Mouse (Mus musculus) lung, embryonic 15.5 days (tissue): Measurements from ENCODE around the gene Fam13a. TPM values are rescaled to one million over a fixed set of nuclear protein-coding genes. Genes with fewer than 3 reads are reported as not detected.

Experiments
- ATAC-seq: fragments of 200-750 bp; cut with Nextera tagmentation; 2 replicates; pipeline ENCODE4 v1.8.0; 2017; ENCODE audit warnings: moderate number of reproducible peaks, borderline replicate concordance; ENCODE audit not compliant: low FRiP score, low TSS enrichment; ENCODE audit errors: extremely low read depth
- H3K27ac ChIP-seq: fragments of 300-500 bp; sonication (generic); 2 replicates; pipeline ENCODE4 v1.5.1; 2015; ENCODE audit warnings: moderate library complexity, mild to moderate bottlenecking, inconsistent platforms
- H3K27me3 ChIP-seq: fragments of 300-500 bp; sonication (generic); 2 replicates; pipeline ENCODE4 v1.6.1; 2015; ENCODE audit warnings: inconsistent platforms
- H3K36me3 ChIP-seq: fragments of 300-500 bp; sonication (generic); 2 replicates; pipeline ENCODE4 v1.6.1; 2015; ENCODE audit warnings: inconsistent platforms
- H3K4me1 ChIP-seq: fragments of 300-500 bp; sonication (generic); 2 replicates; pipeline ENCODE4 v1.6.1; 2015; ENCODE audit warnings: inconsistent platforms
- H3K4me2 ChIP-seq: fragments of 300-500 bp; sonication (generic); 2 replicates; pipeline ENCODE4 v1.6.1; 2015; ENCODE audit warnings: inconsistent platforms, mild to moderate bottlenecking, moderate library complexity
- H3K4me3 ChIP-seq: fragments of 300-500 bp; sonication (generic); 2 replicates; pipeline ENCODE4 v1.5.1; 2015; ENCODE audit warnings: mild to moderate bottlenecking, inconsistent platforms
- H3K9ac ChIP-seq: fragments of 300-500 bp; sonication (generic); 2 replicates; pipeline ENCODE4 v1.6.1; 2015; ENCODE audit warnings: inconsistent platforms
- H3K9me3 ChIP-seq: fragments of 300-500 bp; sonication (generic); 2 replicates; pipeline ENCODE4 v1.6.1; 2016; ENCODE audit warnings: inconsistent platforms
- WGBS: fragments of 180-500 bp; shearing (Covaris S2); methylation state at CpG from one replicate; pipeline ENCODE4 v1.1.7; 2015; 5-methylcytosine and 5-hydroxymethylcytosine counted together
- polyA plus RNA-seq: library from polyadenylated mRNA; unstranded; fragments of >200 nt; fragmentation: Nextera tagmentation; extraction: Ambion mirVana; gene quantifications from 2 replicates; pipeline ENCODE4 v1.2.1, GENCODE M21; 2015

Gene Fam13a
- polyA plus RNA-seq, 1 experiment from 2014 or later, result 26.7 TPM

- ATAC-seq, result no peak
- H3K4me2 ChIP-seq, result no peak overlapping the region
- H3K27ac ChIP-seq, result no peak overlapping the region
These were observed 63.8 kb downstream of the Fam13a start for GRCm38 (mm10) chr6:58960523-58960922.

GRCm38 (mm10) chr6:58951128-58951992, 73.0 kb downstream of the Fam13a start:
- Histone ChIP-seq H3K27ac (peak overlapping the region; percentile 55), H3K9me3 (no peaks in the 10 kb centered on the region), H3K27me3 (no peaks in the 10 kb centered on the region), H3K9ac (no peak overlapping the region), H3K4me2 (no peak overlapping the region), H3K4me3 (no peak overlapping the region), H3K36me3 (peaks cover 11% of the 10 kb centered on the region), H3K4me1 (no peaks in the 10 kb centered on the region)
- WGBS, result 40% methylated on average over 2 of the region's 2 CpGs
- peak; percentile 78; the same call in 1 of the 2 replicates for ATAC-seq

More at GRCm38 (mm10) chr6:58960523-58960922, 63.8 kb downstream of the Fam13a start:
- H3K36me3 ChIP-seq, result no peaks in the 10 kb centered on the region
- WGBS, result 78% methylated on average over 2 of the region's 2 CpGs
- H3K4me3 ChIP-seq, result no peak overlapping the region
- no peaks in the 10 kb centered on the region for H3K27me3 ChIP-seq
- peaks cover 3% of the 10 kb centered on the region; the same call in 1 of the 2 replicates for H3K4me1 ChIP-seq
- no peak overlapping the region for H3K9ac ChIP-seq
- no peaks in the 10 kb centered on the region for H3K9me3 ChIP-seq

- H3K36me3 ChIP-seq, result peaks cover 11% of the 10 kb centered on the region
- no peak overlapping the region for H3K4me3 ChIP-seq
- WGBS, result 90% methylated on average over 1 of the region's 1 CpGs
- no peaks in the 10 kb centered on the region for H3K27me3 ChIP-seq
- no peaks in the 10 kb centered on the region for H3K4me1 ChIP-seq
- H3K9ac ChIP-seq, result no peak overlapping the region
- no peak overlapping the region for H3K27ac ChIP-seq
- no peaks in the 10 kb centered on the region for H3K9me3 ChIP-seq
- no peak overlapping the region for H3K4me2 ChIP-seq
- ATAC-seq, result no peak
These were observed 73.9 kb downstream of the Fam13a start for GRCm38 (mm10) chr6:58950410-58950809.

GRCm38 (mm10) chr6:58946840-58947239, 77.5 kb downstream of the Fam13a start:
- H3K4me1 ChIP-seq, result no peaks in the 10 kb centered on the region
- H3K9ac ChIP-seq, result no peak overlapping the region
- H3K27ac ChIP-seq, result no peak overlapping the region
- no peak for ATAC-seq
- peaks cover 3% of the 10 kb centered on the region; the same call in 1 of the 2 replicates for H3K36me3 ChIP-seq
- H3K9me3 ChIP-seq, result no peaks in the 10 kb centered on the region
- no peak overlapping the region for H3K4me3 ChIP-seq
- H3K27me3 ChIP-seq, result no peaks in the 10 kb centered on the region
- no peak overlapping the region for H3K4me2 ChIP-seq
- WGBS, result 73% methylated on average over 4 of the region's 4 CpGs

- H3K9ac ChIP-seq, result no peak overlapping the region
- no peaks in the 10 kb centered on the region for H3K9me3 ChIP-seq
- H3K27ac ChIP-seq, result no peak overlapping the region
- H3K4me3 ChIP-seq, result no peak overlapping the region
- H3K36me3 ChIP-seq, result peaks cover 3% of the 10 kb centered on the region; the same call in 1 of the 2 replicates
- H3K4me1 ChIP-seq, result no peaks in the 10 kb centered on the region
- H3K27me3 ChIP-seq, result no peaks in the 10 kb centered on the region
- no peak overlapping the region for H3K4me2 ChIP-seq
- WGBS, result 55% methylated on average over 2 of the region's 2 CpGs
- no peak for ATAC-seq
These were observed 78.1 kb downstream of the Fam13a start for GRCm38 (mm10) chr6:58946246-58946645.

- Histone ChIP-seq H3K9me3 (no peaks in the 10 kb centered on the region), H3K27ac (no peak overlapping the region), H3K27me3 (no peaks in the 10 kb centered on the region), H3K4me3 (no peak overlapping the region), H3K4me1 (no peaks in the 10 kb centered on the region), H3K36me3 (no peaks in the 10 kb centered on the region), H3K4me2 (no peak overlapping the region), H3K9ac (no peak overlapping the region)
- WGBS, result 79% methylated on average over 3 of the region's 3 CpGs
- ATAC-seq, result no peak
These were observed 80.4 kb downstream of the Fam13a start for GRCm38 (mm10) chr6:58943958-58944357.

GRCm38 (mm10) chr6:58942276-58942675, 82.1 kb downstream of the Fam13a start:
- Histone ChIP-seq H3K27ac (no peak overlapping the region), H3K27me3 (no peaks in the 10 kb centered on the region), H3K9ac (no peak overlapping the region), H3K4me1 (no peaks in the 10 kb centered on the region), H3K4me2 (no peak overlapping the region), H3K36me3 (no peaks in the 10 kb centered on the region), H3K4me3 (no peak overlapping the region), H3K9me3 (no peaks in the 10 kb centered on the region)
- 89% methylated on average over 2 of the region's 2 CpGs for WGBS
- no peak for ATAC-seq

- Histone ChIP-seq H3K27me3 (no peaks in the 10 kb centered on the region), H3K4me3 (no peak overlapping the region), H3K9ac (no peak overlapping the region), H3K36me3 (no peaks in the 10 kb centered on the region), H3K4me1 (no peaks in the 10 kb centered on the region), H3K9me3 (no peaks in the 10 kb centered on the region), H3K27ac (no peak overlapping the region), H3K4me2 (no peak overlapping the region)
- no peak for ATAC-seq
These were observed 86.6 kb downstream of the Fam13a start for GRCm38 (mm10) chr6:58937726-58938125.

GRCm38 (mm10) chr6:58934144-58934543, 90.2 kb downstream of the Fam13a start:
- H3K27ac ChIP-seq, result no peak overlapping the region
- H3K9ac ChIP-seq, result no peak overlapping the region
- no peaks in the 10 kb centered on the region for H3K27me3 ChIP-seq
- no peak for ATAC-seq
- 71% methylated on average over 4 of the region's 4 CpGs for WGBS
- H3K4me1 ChIP-seq, result no peaks in the 10 kb centered on the region
- H3K9me3 ChIP-seq, result no peaks in the 10 kb centered on the region
- no peak overlapping the region for H3K4me2 ChIP-seq
- H3K36me3 ChIP-seq, result no peaks in the 10 kb centered on the region
- no peak overlapping the region for H3K4me3 ChIP-seq

- H3K27me3 ChIP-seq, result no peaks in the 10 kb centered on the region
- H3K4me1 ChIP-seq, result no peaks in the 10 kb centered on the region
- ATAC-seq, result no peak
- no peaks in the 10 kb centered on the region for H3K36me3 ChIP-seq
- no peaks in the 10 kb centered on the region for H3K9me3 ChIP-seq
- 61% methylated on average over 6 of the region's 6 CpGs for WGBS
- H3K4me3 ChIP-seq, result no peak overlapping the region
- no peak overlapping the region for H3K4me2 ChIP-seq
- no peak overlapping the region for H3K27ac ChIP-seq
- no peak overlapping the region for H3K9ac ChIP-seq
These were observed 91.0 kb downstream of the Fam13a start for GRCm38 (mm10) chr6:58933189-58933913.

GRCm38 (mm10) chr6:58932515-58933188, 91.7 kb downstream of the Fam13a start:
- 72% methylated on average over 12 of the region's 12 CpGs for WGBS
- H3K4me1 ChIP-seq, result no peaks in the 10 kb centered on the region
- no peak overlapping the region for H3K4me3 ChIP-seq
- H3K36me3 ChIP-seq, result no peaks in the 10 kb centered on the region
- H3K4me2 ChIP-seq, result no peak overlapping the region
- H3K9me3 ChIP-seq, result no peaks in the 10 kb centered on the region
- ATAC-seq, result no peak
- no peaks in the 10 kb centered on the region for H3K27me3 ChIP-seq
- H3K9ac ChIP-seq, result no peak overlapping the region
- H3K27ac ChIP-seq, result no peak overlapping the region

- Histone ChIP-seq H3K27me3 (no peaks in the 10 kb centered on the region), H3K4me3 (no peak overlapping the region), H3K36me3 (no peaks in the 10 kb centered on the region), H3K9me3 (no peaks in the 10 kb centered on the region), H3K9ac (no peak overlapping the region), H3K4me2 (no peak overlapping the region), H3K27ac (no peak overlapping the region), H3K4me1 (no peaks in the 10 kb centered on the region)
- 76% methylated on average over 4 of the region's 4 CpGs for WGBS
- ATAC-seq, result no peak
These were observed 93.2 kb downstream of the Fam13a start for GRCm38 (mm10) chr6:58931149-58931548.
